Mouse (Mus musculus): Measurements from ENCODE around the gene 1700034J05Rik. TPM values are rescaled to one million over a fixed set of nuclear protein-coding genes. Genes with fewer than 3 reads are reported as not detected.

The 1700034J05Rik gene
- polyA plus RNA-seq, 1 experiment, result 0.02 TPM

- H3K4me2 ChIP-seq (ENCODE audit: low read depth), result no peak overlapping the region
- no peak overlapping the region for H3K4me3 ChIP-seq
- peaks cover 83% of the 10 kb centered on the region for H3K79me2 ChIP-seq (ENCODE audit: control insufficient read depth, insufficient read depth)
- no peaks in the 10 kb centered on the region for H3K27me3 ChIP-seq (ENCODE audit: control insufficient read depth, insufficient read depth, insufficient read length)
- no peak overlapping the region for H3ac ChIP-seq (ENCODE audit: control insufficient read depth, insufficient read length)
- H3K36me3 ChIP-seq (ENCODE audit: control insufficient read depth, insufficient read depth), result peaks cover 5% of the 10 kb centered on the region
- TF ChIP-seq POLR2A (IDR thresholded peaks at IDR 0.05; ENCODE audit: insufficient read length, low read depth) (no peak), MYOD1 (IDR thresholded peaks at IDR 0.05; ENCODE audit: control insufficient read depth in 1 of 3, insufficient read length in 2 of 3, low read depth in 2 of 3) (no peak), MYOG (IDR thresholded peaks at IDR 0.05; ENCODE audit: control insufficient read depth in 1 of 3, insufficient read depth in 1 of 3, insufficient read length in 2 of 3, low read depth in 2 of 3) (no peak), TCF12 (IDR thresholded peaks at IDR 0.05; ENCODE audit: insufficient read depth, poor library complexity, severe bottlenecking) (no peak), CEBPB (IDR thresholded peaks at IDR 0.05; ENCODE audit: insufficient read depth, poor library complexity, severe bottlenecking) (no peak), USF1 (IDR thresholded peaks at IDR 0.05; ENCODE audit: low read depth) (no peak), E2F4 (IDR thresholded peaks at IDR 0.05; ENCODE audit: insufficient read depth) (no peak), TCF3 (IDR thresholded peaks at IDR 0.05; ENCODE audit: insufficient read length, low read depth) (no peak), POLR2AphosphoS2 (IDR thresholded peaks at IDR 0.05; ENCODE audit: insufficient read length, low read depth) (no peak), SRF (IDR thresholded peaks at IDR 0.05; ENCODE audit: control insufficient read depth, insufficient read length, low read depth) (no peak), REST (IDR thresholded peaks at IDR 0.05; ENCODE audit: insufficient read depth, insufficient read length) (no peak), MAX (IDR thresholded peaks at IDR 0.05; ENCODE audit: low read depth) (no peak)
These were observed 9.4 kb upstream of the 1700034J05Rik start for GRCm38 (mm10) chr6:146963396-146964150.

- no peak overlapping the region for H3K4me3 ChIP-seq
- no peak overlapping the region for H3K4me2 ChIP-seq (ENCODE audit: low read depth)
- no peaks in the 10 kb centered on the region for H3K27me3 ChIP-seq (ENCODE audit: control insufficient read depth, insufficient read depth, insufficient read length)
- H3ac ChIP-seq (ENCODE audit: control insufficient read depth, insufficient read length), result no peak overlapping the region
- TF ChIP-seq SRF (IDR thresholded peaks at IDR 0.05; ENCODE audit: control insufficient read depth, insufficient read length, low read depth), result no peak
- TF ChIP-seq USF1 (IDR thresholded peaks at IDR 0.05; ENCODE audit: low read depth), result no peak
- no peak for TF ChIP-seq CEBPB (IDR thresholded peaks at IDR 0.05; ENCODE audit: insufficient read depth, poor library complexity, severe bottlenecking)
- no peak for TF ChIP-seq MYOD1 (IDR thresholded peaks at IDR 0.05; ENCODE audit: control insufficient read depth in 1 of 3, insufficient read length in 2 of 3, low read depth in 2 of 3)
- TF ChIP-seq TCF3 (IDR thresholded peaks at IDR 0.05; ENCODE audit: insufficient read length, low read depth), result no peak
- TF ChIP-seq MYOG (IDR thresholded peaks at IDR 0.05; ENCODE audit: control insufficient read depth in 1 of 3, insufficient read depth in 1 of 3, insufficient read length in 2 of 3, low read depth in 2 of 3), result no peak
- no peak for TF ChIP-seq POLR2AphosphoS2 (IDR thresholded peaks at IDR 0.05; ENCODE audit: insufficient read length, low read depth)
- no peak for TF ChIP-seq REST (IDR thresholded peaks at IDR 0.05; ENCODE audit: insufficient read depth, insufficient read length)
- no peak for TF ChIP-seq TCF12 (IDR thresholded peaks at IDR 0.05; ENCODE audit: insufficient read depth, poor library complexity, severe bottlenecking)
- TF ChIP-seq POLR2A (IDR thresholded peaks at IDR 0.05; ENCODE audit: insufficient read length, low read depth), result no peak
- no peak for TF ChIP-seq MAX (IDR thresholded peaks at IDR 0.05; ENCODE audit: low read depth)
- TF ChIP-seq E2F4 (IDR thresholded peaks at IDR 0.05; ENCODE audit: insufficient read depth), result no peak
- H3K79me2 ChIP-seq (ENCODE audit: control insufficient read depth, insufficient read depth), result peaks cover 81% of the 10 kb centered on the region
- H3K36me3 ChIP-seq (ENCODE audit: control insufficient read depth, insufficient read depth), result peaks cover 5% of the 10 kb centered on the region
These were observed 7.7 kb upstream of the 1700034J05Rik start for GRCm38 (mm10) chr6:146961832-146962481.

- Histone ChIP-seq H3K27me3 (ENCODE audit: control insufficient read depth, insufficient read depth, insufficient read length) (no peaks in the 10 kb centered on the region), H3K36me3 (ENCODE audit: control insufficient read depth, insufficient read depth) (peaks cover 5% of the 10 kb centered on the region), H3K79me2 (ENCODE audit: control insufficient read depth, insufficient read depth) (peaks cover 81% of the 10 kb centered on the region), H3ac (ENCODE audit: control insufficient read depth, insufficient read length) (no peak overlapping the region), H3K4me2 (ENCODE audit: low read depth) (peak overlapping the region; percentile 72), H3K4me3 (no peak overlapping the region)
- TF ChIP-seq MAX (IDR thresholded peaks at IDR 0.05; ENCODE audit: low read depth) (no peak), MYOG (IDR thresholded peaks at IDR 0.05; ENCODE audit: control insufficient read depth in 1 of 3, insufficient read depth in 1 of 3, insufficient read length in 2 of 3, low read depth in 2 of 3) (peak in 1 of 3 experiments; percentile 54), MYOD1 (IDR thresholded peaks at IDR 0.05; ENCODE audit: control insufficient read depth in 1 of 3, insufficient read length in 2 of 3, low read depth in 2 of 3) (peak in 2 of 3 experiments; percentile 37 to 44), REST (IDR thresholded peaks at IDR 0.05; ENCODE audit: insufficient read depth, insufficient read length) (no peak), SRF (IDR thresholded peaks at IDR 0.05; ENCODE audit: control insufficient read depth, insufficient read length, low read depth) (no peak), TCF12 (IDR thresholded peaks at IDR 0.05; ENCODE audit: insufficient read depth, poor library complexity, severe bottlenecking) (no peak), TCF3 (IDR thresholded peaks at IDR 0.05; ENCODE audit: insufficient read length, low read depth) (no peak), CEBPB (IDR thresholded peaks at IDR 0.05; ENCODE audit: insufficient read depth, poor library complexity, severe bottlenecking) (no peak), USF1 (IDR thresholded peaks at IDR 0.05; ENCODE audit: low read depth) (no peak), POLR2AphosphoS2 (IDR thresholded peaks at IDR 0.05; ENCODE audit: insufficient read length, low read depth) (no peak)
These were observed 6.7 kb upstream of the 1700034J05Rik start for GRCm38 (mm10) chr6:146960956-146961355.

- Histone ChIP-seq H3K4me2 (ENCODE audit: low read depth) (peak overlapping the region; percentile 72), H3K79me2 (ENCODE audit: control insufficient read depth, insufficient read depth) (peaks cover 76% of the 10 kb centered on the region)
- peak in 2 of 3 experiments; percentile 46 to 75 for TF ChIP-seq MYOD1 (IDR thresholded peaks at IDR 0.05; ENCODE audit: control insufficient read depth in 1 of 3, insufficient read length in 2 of 3, low read depth in 2 of 3)
- TF ChIP-seq SRF (IDR thresholded peaks at IDR 0.05; ENCODE audit: control insufficient read depth, insufficient read length, low read depth), result no peak
- TF ChIP-seq POLR2A (IDR thresholded peaks at IDR 0.05; ENCODE audit: insufficient read length, low read depth), result peak; percentile 18
- TF ChIP-seq POLR2AphosphoS2 (IDR thresholded peaks at IDR 0.05; ENCODE audit: insufficient read length, low read depth), result peak; percentile 35
- peak; percentile 12 for TF ChIP-seq USF1 (IDR thresholded peaks at IDR 0.05; ENCODE audit: low read depth)
- TF ChIP-seq MAX (IDR thresholded peaks at IDR 0.05; ENCODE audit: low read depth), result no peak
- peak; percentile 43 for TF ChIP-seq TCF12 (IDR thresholded peaks at IDR 0.05; ENCODE audit: insufficient read depth, poor library complexity, severe bottlenecking)
- peak in 2 of 3 experiments; percentile 70 to 80 for TF ChIP-seq MYOG (IDR thresholded peaks at IDR 0.05; ENCODE audit: control insufficient read depth in 1 of 3, insufficient read depth in 1 of 3, insufficient read length in 2 of 3, low read depth in 2 of 3)
- no peak for TF ChIP-seq E2F4 (IDR thresholded peaks at IDR 0.05; ENCODE audit: insufficient read depth)
These were observed 5.9 kb upstream of the 1700034J05Rik start for GRCm38 (mm10) chr6:146959908-146960680.

More at GRCm38 (mm10) chr6:146959908-146960680, 5.9 kb upstream of the 1700034J05Rik start:
- H3K4me3 ChIP-seq, result no peak overlapping the region
- H3K27me3 ChIP-seq (ENCODE audit: control insufficient read depth, insufficient read depth, insufficient read length), result no peaks in the 10 kb centered on the region
- peaks cover 5% of the 10 kb centered on the region for H3K36me3 ChIP-seq (ENCODE audit: control insufficient read depth, insufficient read depth)
- no peak overlapping the region for H3ac ChIP-seq (ENCODE audit: control insufficient read depth, insufficient read length)
